Mouse (Mus musculus) ZHBTc4 (cell line): Measurements from ENCODE around the gene Tiam1.

Source experiments
- DNase-seq: peaks from one replicate; pipeline ENCODE4 v3.0.0-alpha.2; 2011; ENCODE audit warnings: low read depth, low spot score

The Tiam1 gene

GRCm38 (mm10) chr16:89801493-89801892, 342.1 kb downstream of the Tiam1 start:
- no peak for DNase-seq

GRCm38 (mm10) chr16:89799772-89800171, 343.8 kb downstream of the Tiam1 start:
- no peak for DNase-seq

GRCm38 (mm10) chr16:89796566-89796965, 347.0 kb downstream of the Tiam1 start:
- DNase-seq, result peak; percentile 63

GRCm38 (mm10) chr16:89789792-89790434, 353.7 kb downstream of the Tiam1 start:
- no peak for DNase-seq

GRCm38 (mm10) chr16:89785795-89786194, 357.8 kb downstream of the Tiam1 start:
- no peak for DNase-seq

- no peak for DNase-seq
Measured at GRCm38 (mm10) chr16:89779705-89780104, 363.9 kb downstream of the Tiam1 start.

GRCm38 (mm10) chr16:89777450-89777849, 366.1 kb downstream of the Tiam1 start:
- DNase-seq, result no peak

- no peak for DNase-seq
Measured at GRCm38 (mm10) chr16:89774553-89774913, 369.0 kb downstream of the Tiam1 start.

- DNase-seq, result peak; percentile 92
Measured at GRCm38 (mm10) chr16:89773657-89774552, 369.7 kb downstream of the Tiam1 start.

GRCm38 (mm10) chr16:89765919-89766318, 377.6 kb downstream of the Tiam1 start:
- no peak for DNase-seq

- DNase-seq, result peak; percentile 44
Measured at GRCm38 (mm10) chr16:89765470-89765869, 378.1 kb downstream of the Tiam1 start.

- DNase-seq, result no peak
Measured at GRCm38 (mm10) chr16:89763812-89764211, 379.8 kb downstream of the Tiam1 start.

- no peak for DNase-seq
Measured at GRCm38 (mm10) chr16:89762523-89762922, 381.0 kb downstream of the Tiam1 start.

- DNase-seq, result no peak
Measured at GRCm38 (mm10) chr16:89762096-89762495, 381.5 kb downstream of the Tiam1 start.

- no peak for DNase-seq
Measured at GRCm38 (mm10) chr16:89757384-89757783, 386.2 kb downstream of the Tiam1 start.

GRCm38 (mm10) chr16:89754709-89755108, 388.9 kb downstream of the Tiam1 start:
- DNase-seq, result no peak

- DNase-seq, result peak; percentile 32
Measured at GRCm38 (mm10) chr16:89747864-89748263, 395.7 kb downstream of the Tiam1 start.

- no peak for DNase-seq
Measured at GRCm38 (mm10) chr16:89739559-89739958, 404.0 kb downstream of the Tiam1 start.

- DNase-seq, result no peak
Measured at GRCm38 (mm10) chr16:89738963-89739362, 404.6 kb downstream of the Tiam1 start.
